Mouse (Mus musculus) forebrain, embryonic 11.5 days (tissue): ENCODE results near the gene Bcar3. TPM values are rescaled to one million over a fixed set of nuclear protein-coding genes. Genes with fewer than 3 reads are reported as not detected.

Experiments used
- ATAC-seq: fragments of 200-750 bp; cut with Nextera tagmentation; replicated peaks from 2 replicates; pipeline ENCODE4 v1.8.0; 2017; ENCODE audit warnings: moderate TSS enrichment; ENCODE audit not compliant: low FRiP score
- DNase-seq: peaks from one replicate; pipeline ENCODE4 v3.0.0-alpha.2; 2017; ENCODE audit warnings: low spot score
- H3K27ac ChIP-seq: fragments of 300-500 bp; sonication (generic); 2 replicates; pipeline ENCODE4 v1.5.1; 2014; ENCODE audit warnings: low read depth, low read length
- H3K27me3 ChIP-seq: fragments of 300-500 bp; sonication (generic); 2 replicates; pipeline ENCODE4 v1.6.1; 2014; ENCODE audit warnings: mild to moderate bottlenecking, low read length, mixed read lengths; ENCODE audit not compliant: control insufficient read depth, insufficient read depth
- H3K36me3 ChIP-seq: fragments of 300-500 bp; sonication (generic); 2 replicates; pipeline ENCODE4 v1.6.1; 2014; ENCODE audit warnings: mild to moderate bottlenecking, low read length, moderate library complexity, mixed read lengths; ENCODE audit not compliant: control insufficient read depth, insufficient read depth
- H3K4me1 ChIP-seq: fragments of 300-500 bp; sonication (generic); replicated peaks from 2 replicates; pipeline ENCODE4 v1.6.1; 2014; ENCODE audit warnings: low read length, mixed read lengths; ENCODE audit not compliant: control insufficient read depth, insufficient read depth
- H3K4me2 ChIP-seq: fragments of 300-500 bp; sonication (generic); 2 replicates; pipeline ENCODE4 v1.6.1; 2014; ENCODE audit warnings: low read depth, mild to moderate bottlenecking, low read length, moderate library complexity, mixed read lengths; ENCODE audit not compliant: severe bottlenecking
- H3K4me3 ChIP-seq: fragments of 300-500 bp; sonication (generic); 2 replicates; pipeline ENCODE4 v1.5.1; 2014; ENCODE audit warnings: low read depth, low read length
- H3K9ac ChIP-seq: fragments of 300-500 bp; sonication (generic); 2 replicates; pipeline ENCODE4 v1.6.1; 2014; ENCODE audit warnings: low read length
- H3K9me3 ChIP-seq: fragments of 300-500 bp; sonication (generic); 2 replicates; pipeline ENCODE4 v1.6.1; 2016; ENCODE audit warnings: low read length, mixed read lengths; ENCODE audit not compliant: control insufficient read depth
- WGBS: fragments of 180-500 bp; shearing (Covaris S2); extraction: QIAGEN DNeasy Blood & Tissue Kit; methylation state at CpG from one replicate; pipeline ENCODE4 v1.1.7; 2014; 5-methylcytosine and 5-hydroxymethylcytosine counted together
- polyA plus RNA-seq: library from polyadenylated mRNA; unstranded; fragments of >200 nt; fragmentation: Nextera tagmentation; extraction: Ambion mirVana; gene quantifications from 2 replicates; pipeline ENCODE4 v1.2.1, GENCODE M21; 2014

Gene Bcar3
- polyA plus RNA-seq, 1 experiment from 2014 or later: 12.5 TPM

GRCm38 (mm10) chr3:122376412-122376831 is 82.5 kb downstream of the Bcar3 start:
- no peaks in the 10 kb centered on the region for H3K27me3 ChIP-seq
- DNase-seq (no peak), ATAC-seq (peak; percentile 42; the same call in 1 of the 2 replicates)
- no peak overlapping the region for H3K4me3 ChIP-seq
- no peaks in the 10 kb centered on the region for H3K9me3 ChIP-seq
- 4% methylated on average over 9 of the region's 10 CpGs for WGBS
- H3K4me2 ChIP-seq: no peak overlapping the region
- H3K4me1 ChIP-seq: peaks cover 9% of the 10 kb centered on the region; the same call in 1 of the 2 replicates
- H3K36me3 ChIP-seq: no peaks in the 10 kb centered on the region
- H3K27ac ChIP-seq: no peak overlapping the region
- H3K9ac ChIP-seq: 0 out of 2 replicates have a peak overlapping the region, but pooled peaks have one; percentile 33

DNA sequence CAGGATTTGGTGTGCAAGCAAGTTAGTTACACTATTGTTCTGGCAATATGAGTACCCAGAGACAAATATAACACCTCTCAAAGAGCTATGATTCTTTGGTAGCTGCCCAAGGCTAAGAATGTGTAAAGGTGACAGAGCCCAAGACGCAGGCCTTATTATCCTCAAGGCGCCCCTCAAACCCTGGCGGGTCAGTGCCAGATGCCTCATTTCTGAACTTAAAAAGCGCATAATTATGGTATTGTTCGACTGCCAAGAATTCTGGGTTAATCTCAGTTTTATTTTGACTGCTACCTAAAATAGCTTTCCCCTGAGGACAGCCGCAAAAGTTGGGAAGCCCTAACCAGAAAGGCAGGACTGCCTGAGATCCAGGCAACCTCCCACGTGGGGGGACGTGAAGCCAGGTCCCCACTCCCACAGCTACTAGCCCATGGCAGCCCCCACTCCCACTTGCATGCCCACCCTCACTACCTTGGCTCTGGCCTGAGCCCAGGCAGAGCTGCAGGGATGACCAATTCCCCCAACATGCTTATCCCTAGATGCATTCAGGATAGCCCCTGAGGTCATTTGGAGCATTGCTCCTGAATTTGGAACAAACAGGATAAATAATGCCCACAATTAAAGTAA is 83.0 kb downstream of the Bcar3 start:
- Histone ChIP-seq H3K4me3 (no peak overlapping the region), H3K4me2 (no peak overlapping the region), H3K9ac (no peak overlapping the region), H3K27ac (no peak overlapping the region), H3K27me3 (no peaks in the 10 kb centered on the region), H3K9me3 (no peaks in the 10 kb centered on the region), H3K4me1 (peaks cover 9% of the 10 kb centered on the region; the same call in 1 of the 2 replicates), H3K36me3 (no peaks in the 10 kb centered on the region)
- DNase-seq (no peak), ATAC-seq (no peak)
- WGBS: 41% methylated on average over 8 of the region's 8 CpGs

- WGBS: 85% methylated on average over 6 of the region's 6 CpGs
- no peak overlapping the region for H3K9ac ChIP-seq
- H3K27me3 ChIP-seq: no peaks in the 10 kb centered on the region
- no peak for DNase-seq
- H3K4me2 ChIP-seq: no peak overlapping the region
- no peaks in the 10 kb centered on the region for H3K36me3 ChIP-seq
- H3K27ac ChIP-seq: no peak overlapping the region
- no peaks in the 10 kb centered on the region for H3K9me3 ChIP-seq
- H3K4me1 ChIP-seq: peaks cover 9% of the 10 kb centered on the region; the same call in 1 of the 2 replicates
- no peak for ATAC-seq
- H3K4me3 ChIP-seq: no peak overlapping the region
Measured at GRCm38 (mm10) chr3:122378634-122379033, 84.7 kb downstream of the Bcar3 start.

- Histone ChIP-seq H3K4me1 (peaks cover 9% of the 10 kb centered on the region; the same call in 1 of the 2 replicates), H3K36me3 (no peaks in the 10 kb centered on the region), H3K9ac (no peak overlapping the region), H3K27me3 (no peaks in the 10 kb centered on the region), H3K9me3 (no peaks in the 10 kb centered on the region), H3K27ac (no peak overlapping the region), H3K4me3 (no peak overlapping the region), H3K4me2 (no peak overlapping the region)
- 88% methylated on average over 5 of the region's 5 CpGs for WGBS
- no peak for DNase-seq
- ATAC-seq: no peak
Measured at GRCm38 (mm10) chr3:122380776-122381175, 86.8 kb downstream of the Bcar3 start.

DNA sequence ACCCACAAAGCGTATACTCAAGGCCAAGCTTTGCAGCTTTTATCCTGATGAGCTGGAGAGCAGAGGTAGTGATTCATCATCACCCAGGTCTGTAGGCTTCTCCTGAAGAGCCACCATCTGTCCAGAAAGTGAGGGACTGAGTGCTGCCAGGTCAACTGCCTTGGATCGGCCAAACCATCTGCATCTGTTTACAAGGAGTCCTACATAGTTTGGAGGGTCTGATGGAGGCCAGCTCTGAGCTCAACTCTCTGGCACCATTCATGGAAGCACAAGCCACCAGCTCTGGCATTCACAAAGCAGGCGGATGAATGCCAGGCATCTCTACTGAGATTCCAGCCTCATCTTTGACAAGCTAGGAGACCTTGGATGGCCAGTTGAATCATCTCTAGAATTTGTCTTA is 87.7 kb downstream of the Bcar3 start:
- no peak overlapping the region for H3K4me2 ChIP-seq
- no peaks in the 10 kb centered on the region for H3K36me3 ChIP-seq
- 90% methylated on average over 3 of the region's 3 CpGs for WGBS
- H3K9me3 ChIP-seq: no peaks in the 10 kb centered on the region
- H3K4me1 ChIP-seq: peaks cover 5% of the 10 kb centered on the region; the same call in 1 of the 2 replicates
- no peak overlapping the region for H3K4me3 ChIP-seq
- DNase-seq: no peak
- no peak for ATAC-seq
- H3K27me3 ChIP-seq: no peaks in the 10 kb centered on the region
- no peak overlapping the region for H3K9ac ChIP-seq
- H3K27ac ChIP-seq: no peak overlapping the region

DNA sequence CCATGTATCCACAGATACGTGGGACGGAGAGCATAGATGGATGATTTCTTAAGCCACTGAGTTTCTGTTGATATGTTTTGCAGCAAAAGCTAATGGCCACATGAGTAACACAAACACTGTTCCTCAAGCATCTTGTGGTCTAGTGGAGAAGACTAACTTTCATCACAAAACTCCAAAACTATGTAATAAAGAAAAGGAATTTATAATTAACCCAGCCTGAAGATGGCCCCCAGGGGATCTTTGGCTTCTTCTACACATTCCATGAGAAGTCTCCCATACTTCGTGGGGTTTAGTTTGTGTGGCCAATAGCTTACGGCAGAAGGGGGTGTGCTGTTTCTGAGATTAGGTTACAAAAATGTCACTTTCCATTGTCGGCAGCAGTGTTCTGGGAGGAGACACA is 92.5 kb downstream of the Bcar3 start:
- ATAC-seq (no peak), DNase-seq (peak; percentile 4)
- Histone ChIP-seq H3K9me3 (no peaks in the 10 kb centered on the region), H3K4me1 (no peaks in the 10 kb centered on the region), H3K36me3 (no peaks in the 10 kb centered on the region), H3K4me3 (no peak overlapping the region), H3K27me3 (no peaks in the 10 kb centered on the region), H3K27ac (no peak overlapping the region), H3K4me2 (no peak overlapping the region), H3K9ac (no peak overlapping the region)
- 92% methylated on average over 5 of the region's 5 CpGs for WGBS

DNA sequence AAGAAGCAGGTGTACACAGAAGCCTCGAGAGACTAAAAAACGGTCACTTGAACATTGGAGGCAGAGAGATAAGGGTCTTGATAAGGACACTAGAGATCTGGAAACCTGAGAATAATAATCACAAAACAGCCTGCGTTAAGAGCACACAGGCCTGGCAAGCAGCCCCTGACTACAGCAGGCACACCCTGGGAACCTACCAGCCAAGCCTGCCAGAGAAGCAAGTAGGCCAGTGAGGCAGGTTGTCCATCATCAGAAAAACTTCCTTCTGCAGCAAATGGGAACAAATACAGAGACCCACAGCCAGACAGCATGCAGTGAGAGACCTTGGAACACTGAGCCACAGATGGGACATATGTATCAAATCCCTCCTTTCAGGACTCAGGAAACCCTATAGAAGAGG is 93.8 kb downstream of the Bcar3 start:
- WGBS: 74% methylated on average over 3 of the region's 3 CpGs
- H3K4me2 ChIP-seq: no peak overlapping the region
- H3K4me3 ChIP-seq: no peak overlapping the region
- no peaks in the 10 kb centered on the region for H3K27me3 ChIP-seq
- no peak overlapping the region for H3K27ac ChIP-seq
- no peaks in the 10 kb centered on the region for H3K36me3 ChIP-seq
- no peaks in the 10 kb centered on the region for H3K4me1 ChIP-seq
- H3K9ac ChIP-seq: no peak overlapping the region
- no peak for ATAC-seq
- H3K9me3 ChIP-seq: no peaks in the 10 kb centered on the region
- DNase-seq: no peak

DNA sequence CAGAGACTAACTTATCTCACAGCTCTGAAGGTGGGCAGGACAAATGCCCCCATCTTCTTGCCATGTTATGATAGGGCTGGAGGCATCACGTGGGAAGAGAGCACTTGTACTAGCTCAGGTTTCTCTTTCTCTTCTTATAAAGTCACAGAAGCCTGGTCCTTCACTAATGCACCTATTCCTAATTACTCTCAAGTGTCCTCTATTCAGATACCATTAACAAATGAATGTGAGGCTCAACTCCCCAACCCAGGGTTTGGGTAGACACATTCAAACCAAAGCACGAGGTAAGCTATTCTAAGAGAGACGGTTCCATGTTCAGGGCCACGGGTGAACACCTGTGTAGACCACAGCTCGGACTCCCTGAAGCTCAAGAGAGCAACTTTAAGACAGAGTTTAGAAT is 96.0 kb downstream of the Bcar3 start:
- Histone ChIP-seq H3K9me3 (no peaks in the 10 kb centered on the region), H3K4me2 (no peak overlapping the region), H3K27ac (no peak overlapping the region), H3K9ac (no peak overlapping the region), H3K4me3 (no peak overlapping the region), H3K4me1 (no peaks in the 10 kb centered on the region), H3K27me3 (no peaks in the 10 kb centered on the region), H3K36me3 (no peaks in the 10 kb centered on the region)
- ATAC-seq (no peak), DNase-seq (no peak)
- WGBS: 89% methylated on average over 5 of the region's 5 CpGs

DNA sequence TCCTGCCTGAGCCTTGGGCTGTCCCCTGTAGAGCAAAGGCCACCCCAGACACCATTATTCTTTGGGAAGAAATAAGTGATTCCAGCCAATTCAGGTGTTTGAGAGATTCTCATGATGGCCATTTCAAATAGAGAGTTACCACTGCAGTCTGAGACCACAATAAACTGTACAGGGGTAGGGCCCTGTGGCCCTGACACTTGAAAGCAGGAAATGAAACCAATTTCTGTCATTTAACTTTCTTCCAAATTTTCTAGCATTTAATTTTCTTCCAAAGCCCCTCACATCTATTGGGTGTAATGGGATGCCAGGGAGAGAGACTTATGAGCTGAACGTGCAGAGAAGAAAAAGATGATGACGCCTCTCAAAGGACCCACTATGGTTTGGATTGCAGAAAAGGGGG is 97.2 kb downstream of the Bcar3 start:
- no peak overlapping the region for H3K9ac ChIP-seq
- H3K4me3 ChIP-seq: no peak overlapping the region
- H3K4me2 ChIP-seq: no peak overlapping the region
- DNase-seq (no peak), ATAC-seq (no peak)
- no peaks in the 10 kb centered on the region for H3K9me3 ChIP-seq
- no peak overlapping the region for H3K27ac ChIP-seq
- H3K4me1 ChIP-seq: no peaks in the 10 kb centered on the region
- no peaks in the 10 kb centered on the region for H3K36me3 ChIP-seq
- no peaks in the 10 kb centered on the region for H3K27me3 ChIP-seq
- 88% methylated on average over 2 of the region's 2 CpGs for WGBS
